Mouse (Mus musculus) brain, embryonic 14.5 days (tissue): ENCODE measurements at regions not wholly inside any gene's neighbourhood (a gene's known extent, or its start where the extent isn't known, plus 50 kb on each side); places are given as distances from the start of the nearest gene placed in this dataset.

Source experiments
- CTCF ChIP-seq: fragments of 200-500 bp; IDR thresholded peaks from 2 replicates; pipeline ENCODE4 v1.5.1; 2012; ENCODE audit warnings: inconsistent platforms, mild to moderate bottlenecking, moderate library complexity, borderline replicate concordance; ENCODE audit not compliant: insufficient read depth, insufficient read length; ENCODE audit errors: extremely low read depth
- POLR2A ChIP-seq: fragments of 200-500 bp; IDR thresholded peaks from 2 replicates; pipeline ENCODE4 v1.6.1; 2012; ENCODE audit warnings: mild to moderate bottlenecking, inconsistent platforms, borderline replicate concordance; ENCODE audit not compliant: poor library complexity, insufficient read depth, insufficient read length, severe bottlenecking; ENCODE audit errors: extremely low read depth

- TF ChIP-seq CTCF (no peak), POLR2A (no peak)
Observed at GRCm38 (mm10) chr2:9709466-9709865, 171.6 kb upstream of the 4930412O13Rik start.
